Mouse (Mus musculus) layer of hippocampus, postnatal 14 days (tissue): ENCODE measurements around the gene Apba2. TPM values are rescaled to one million over a fixed set of nuclear protein-coding genes. Genes with fewer than 3 reads are reported as not detected.

Source experiments
- DNase-seq, 2 experiments: peaks; one replicate each; pipeline ENCODE4 v3.0.0; 2021 to 2022; ENCODE audit warnings: low spot score in 2 of 2, mixed read lengths in 1 of 2
- total RNA-seq, 2 experiments: library from RNA; stranded (reverse); gene quantifications; 2 replicates each; pipeline ENCODE4 v1.2.3; 2021

Gene Apba2
- total RNA-seq, 2 experiments from 2014 or later, result 273 to 296 TPM

GRCm38 (mm10) chr7:64646046-64646445, 144.5 kb downstream of the Apba2 start:
- DNase-seq, result no peak

GRCm38 (mm10) chr7:64648947-64649607, 147.6 kb downstream of the Apba2 start:
- DNase-seq, result no peak

GRCm38 (mm10) chr7:64651963-64652362, 150.5 kb downstream of the Apba2 start:
- DNase-seq, result no peak

DNA sequence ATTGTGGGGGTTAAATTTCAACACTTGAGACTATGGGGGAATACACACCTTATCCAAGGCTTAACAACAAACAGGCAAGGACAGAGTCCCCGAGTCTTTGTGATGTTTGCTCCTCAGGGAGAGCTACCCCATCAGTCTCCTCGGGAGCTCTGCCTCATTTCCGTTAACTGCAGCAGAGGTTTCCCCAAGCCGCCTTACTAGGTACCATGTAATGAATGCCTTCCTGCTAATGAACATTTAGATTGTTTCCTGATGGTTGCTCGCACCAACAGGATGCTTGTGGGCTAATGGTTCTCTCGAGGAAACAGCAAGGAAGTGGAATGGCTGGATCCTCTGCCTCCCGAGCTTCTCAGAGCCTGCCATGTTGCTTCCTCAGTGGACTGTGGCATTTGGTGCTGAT, 155.3 kb downstream of the Apba2 start:
- no peak for DNase-seq

GRCm38 (mm10) chr7:64658914-64659313, 157.4 kb downstream of the Apba2 start:
- no peak for DNase-seq

DNA sequence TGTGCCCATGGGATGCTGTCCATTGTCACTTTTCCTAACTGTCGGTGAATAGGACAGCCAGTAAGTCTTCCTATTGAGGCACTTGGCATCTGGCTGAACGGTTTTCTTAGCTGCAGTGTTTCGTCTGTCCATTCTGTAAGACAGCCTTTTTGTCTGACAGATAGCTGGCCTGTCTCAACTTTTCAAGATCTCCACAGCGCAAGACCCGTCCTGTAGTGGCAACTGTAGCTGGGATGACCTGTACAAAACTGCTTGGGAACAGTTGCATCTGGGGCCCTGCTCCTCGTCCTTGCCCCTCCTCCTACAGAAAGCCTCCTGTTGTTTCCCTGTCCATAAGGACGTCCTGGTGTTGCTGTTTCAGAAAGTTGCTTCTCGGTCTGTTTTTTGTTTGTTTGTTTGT, 157.8 kb downstream of the Apba2 start:
- no peak for DNase-seq

- peak in 1 of 2 experiments; percentile 33 for DNase-seq
Observed at GRCm38 (mm10) chr7:64662506-64662905, 161.0 kb downstream of the Apba2 start.

- no peak for DNase-seq
Observed at GRCm38 (mm10) chr7:64663600-64663999, 162.1 kb downstream of the Apba2 start.

DNA sequence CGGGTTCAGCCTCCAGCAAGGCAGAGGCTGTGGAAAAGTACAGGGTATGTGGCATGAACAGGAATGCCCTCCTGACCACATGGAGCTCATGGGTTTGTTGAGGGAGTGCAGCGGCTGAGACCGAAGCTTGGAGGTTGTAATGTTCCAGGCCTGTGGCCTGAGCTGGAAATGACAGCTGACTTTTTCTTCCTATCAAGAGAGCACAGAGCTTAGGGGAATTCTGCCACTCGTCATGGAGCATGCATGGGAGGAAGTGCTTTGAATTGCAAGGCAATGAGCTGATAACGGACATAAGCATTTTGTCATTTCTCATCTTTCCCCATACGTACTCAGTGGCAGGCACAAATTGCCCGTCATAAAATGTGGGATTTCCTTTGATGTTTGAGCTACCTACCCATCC, 163.6 kb downstream of the Apba2 start:
- DNase-seq, result no peak

DNA sequence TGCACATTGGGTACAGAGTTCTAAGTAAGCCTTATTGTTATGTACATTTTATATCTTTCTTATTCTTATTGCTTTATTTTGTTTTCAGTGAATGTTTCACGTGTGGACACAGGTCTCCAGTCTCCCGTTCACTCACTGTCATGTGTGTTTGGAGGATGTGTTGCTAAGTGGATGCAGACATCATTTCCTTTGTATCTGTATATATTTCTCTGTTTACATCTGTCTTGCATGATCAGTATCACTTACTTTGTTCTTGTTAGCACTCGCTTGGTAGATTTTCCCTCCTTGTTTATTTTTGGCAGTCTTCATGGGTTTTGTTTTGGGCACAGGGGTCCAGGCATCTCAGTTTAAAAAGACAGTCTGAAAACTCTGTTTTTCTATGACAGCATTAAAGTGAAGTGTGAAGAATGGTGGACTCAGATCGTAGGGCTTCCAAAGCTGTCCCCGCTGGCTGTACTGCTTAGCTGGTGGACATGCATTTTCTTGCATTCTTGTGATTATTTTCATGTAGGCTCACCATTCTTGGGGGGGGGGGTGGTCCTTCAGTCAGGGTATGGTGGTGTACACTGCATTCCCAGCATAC, 164.3 kb downstream of the Apba2 start:
- no peak for DNase-seq

GRCm38 (mm10) chr7:64667959-64668358, 166.5 kb downstream of the Apba2 start:
- DNase-seq, result no peak

DNA sequence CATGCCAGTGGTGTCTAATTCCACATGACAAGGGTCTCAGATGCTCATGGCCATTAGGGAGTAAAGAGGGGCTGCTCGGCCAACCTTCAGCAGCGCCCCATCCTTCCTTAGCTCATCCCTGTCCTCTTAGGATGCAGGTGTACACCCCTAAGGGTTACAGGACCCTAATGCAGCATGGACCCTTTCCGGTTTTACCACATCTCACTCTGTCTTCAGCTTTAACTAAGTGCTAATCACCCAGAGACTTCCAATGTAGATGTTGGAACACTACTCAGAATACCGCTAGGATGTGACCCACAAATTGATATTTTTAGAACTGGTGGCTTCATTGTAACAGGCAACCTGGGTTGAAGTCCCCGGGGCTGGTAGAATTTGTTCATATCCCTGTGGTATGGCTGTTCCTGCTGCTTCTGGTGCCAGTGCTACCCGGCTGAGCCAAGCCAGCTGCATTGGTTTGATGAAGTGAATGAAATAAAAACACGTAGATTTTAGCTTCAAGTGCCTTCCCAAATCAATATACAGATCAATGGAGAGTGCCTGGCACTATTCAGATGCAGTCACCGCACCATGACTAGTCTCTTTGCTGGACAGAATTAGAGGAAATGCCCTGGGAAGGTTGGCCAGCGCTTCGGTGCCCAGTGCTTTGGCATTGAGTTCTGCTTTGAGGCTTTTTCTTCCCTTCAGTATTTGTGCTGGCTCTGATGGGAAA, 178.4 kb downstream of the Apba2 start:
- peak in 1 of 2 experiments; percentile 63 for DNase-seq

GRCm38 (mm10) chr7:64684893-64685292, 183.4 kb downstream of the Apba2 start:
- no peak for DNase-seq

GRCm38 (mm10) chr7:64688115-64688817, 186.8 kb downstream of the Apba2 start:
- no peak for DNase-seq

GRCm38 (mm10) chr7:64691831-64692230, 190.3 kb downstream of the Apba2 start:
- DNase-seq, result no peak

DNA sequence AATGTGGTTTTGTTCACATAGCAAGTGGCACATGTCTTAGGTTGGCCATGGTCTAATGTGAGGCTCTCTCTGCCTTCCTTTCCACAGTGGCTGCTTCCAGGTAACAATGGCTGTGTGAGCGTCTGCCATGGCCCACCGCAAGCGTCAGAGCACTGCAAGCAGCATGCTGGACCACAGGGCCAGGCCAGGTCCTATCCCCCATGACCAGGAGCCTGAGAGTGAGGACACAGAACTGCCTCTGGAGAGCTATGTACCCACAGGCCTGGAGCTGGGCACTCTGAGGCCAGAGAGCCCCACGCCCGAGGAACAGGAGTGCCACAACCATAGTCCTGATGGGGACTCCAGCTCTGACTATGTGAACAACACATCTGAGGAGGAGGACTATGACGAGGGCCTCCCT, 193.4 kb downstream of the Apba2 start:
- DNase-seq, result no peak

GRCm38 (mm10) chr7:64696521-64697281, 195.2 kb downstream of the Apba2 start:
- DNase-seq, result peak in 1 of 2 experiments; percentile 67

DNA sequence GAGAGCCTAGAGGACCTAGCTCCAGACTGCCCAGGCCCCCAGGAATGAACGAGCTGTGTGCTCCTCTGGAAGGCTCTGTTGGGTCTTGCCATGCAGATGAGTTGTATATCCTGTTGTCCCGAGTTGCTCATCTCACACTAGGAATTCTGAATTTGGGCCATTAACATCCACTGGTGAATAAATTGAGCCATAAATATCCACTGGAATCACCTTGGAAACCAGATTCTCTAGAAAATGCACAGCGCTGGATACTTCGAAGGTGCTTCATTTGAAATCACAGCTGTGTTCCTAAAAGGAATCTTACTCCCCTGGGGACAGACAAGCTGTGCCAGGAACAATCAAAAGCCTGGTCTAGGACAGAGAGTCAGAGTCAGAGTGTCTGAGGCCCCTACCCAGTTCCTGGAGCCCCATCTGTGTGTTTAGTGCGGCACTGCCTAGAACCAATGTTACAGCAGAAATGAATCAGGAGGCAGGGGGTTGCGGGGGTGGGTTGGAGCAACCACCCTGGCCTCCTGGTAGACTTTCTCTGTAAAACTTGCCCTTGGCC, 196.4 kb downstream of the Apba2 start:
- no peak for DNase-seq

GRCm38 (mm10) chr7:64704060-64704595, 202.6 kb downstream of the Apba2 start:
- no peak for DNase-seq

DNA sequence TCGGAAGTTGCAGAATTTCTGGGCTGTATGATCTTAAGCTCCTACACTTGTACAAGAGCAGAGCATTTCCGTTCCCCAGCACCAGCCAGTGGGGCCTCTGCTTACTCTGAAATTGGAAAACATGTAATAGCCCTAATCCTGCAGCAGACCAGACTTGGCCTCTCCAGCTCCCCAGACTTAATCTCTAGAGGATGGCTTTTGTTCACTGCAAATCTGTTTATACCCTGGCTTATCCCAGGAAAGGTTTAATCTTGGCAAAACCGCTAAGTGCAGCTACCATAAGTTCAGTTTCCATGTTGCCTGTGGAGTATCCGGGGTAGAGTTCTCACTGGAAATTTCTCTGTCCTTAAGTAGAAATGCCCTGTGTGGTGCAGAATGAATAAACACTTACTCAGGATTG, 206.7 kb downstream of the Apba2 start:
- DNase-seq, result no peak
